Mouse (Mus musculus) thymus, adult 2 months (tissue): Measurements from ENCODE around the gene Ppp1r27. TPM values are rescaled to one million over a fixed set of nuclear protein-coding genes. Genes with fewer than 3 reads are reported as not detected.

ENCODE experiments used
- DNase-seq: peaks from one replicate; pipeline ENCODE4 v3.0.0; 2021
- H3K27ac ChIP-seq: fragments of 200-500 bp; 2 replicates; pipeline ENCODE4 v1.5.1; 2012; ENCODE audit warnings: low read length, control low read depth; ENCODE audit not compliant: control insufficient read depth, insufficient read depth
- H3K27me3 ChIP-seq: fragments of 200-500 bp; 2 replicates; pipeline ENCODE4 v1.6.1; 2012; ENCODE audit warnings: mild to moderate bottlenecking, low read length, moderate library complexity, mixed read lengths; ENCODE audit not compliant: control insufficient read depth, insufficient read depth
- H3K36me3 ChIP-seq: fragments of 200-500 bp; 2 replicates; pipeline ENCODE4 v1.6.1; 2012; ENCODE audit warnings: mild to moderate bottlenecking, low read length, moderate library complexity; ENCODE audit not compliant: control insufficient read depth, insufficient read depth
- H3K4me1 ChIP-seq: fragments of 200-500 bp; replicated peaks from 2 replicates; pipeline ENCODE4 v1.6.1; 2012; ENCODE audit warnings: low read length; ENCODE audit not compliant: control insufficient read depth, insufficient read depth
- H3K4me3 ChIP-seq: fragments of 200-500 bp; 2 replicates; pipeline ENCODE4 v1.5.1; 2012; ENCODE audit warnings: mild to moderate bottlenecking, low read length, control low read depth, moderate library complexity; ENCODE audit not compliant: control insufficient read depth, insufficient read depth
- CTCF ChIP-seq: fragments of 200-500 bp; IDR thresholded peaks from 2 replicates; pipeline ENCODE4 v1.5.1; 2012; ENCODE audit warnings: mild to moderate bottlenecking, control low read depth, low read length, moderate library complexity, borderline replicate concordance; ENCODE audit not compliant: control insufficient read depth, poor library complexity, insufficient read depth; ENCODE audit errors: extremely low read depth
- POLR2A ChIP-seq: fragments of 200-500 bp; IDR thresholded peaks from 2 replicates; pipeline ENCODE4 v1.6.1; 2012; ENCODE audit warnings: mild to moderate bottlenecking, low read length, control low read depth, moderate library complexity; ENCODE audit not compliant: control insufficient read depth, poor library complexity, insufficient read depth; ENCODE audit errors: extremely low read depth
- WGBS: fragments of 180-500 bp; shearing (Covaris S2); methylation state at CpG from one replicate; pipeline ENCODE4 v1.1.7; 2018; 5-methylcytosine and 5-hydroxymethylcytosine counted together
- polyA plus RNA-seq: library from polyadenylated mRNA; depleted of rRNA; stranded (reverse); fragments of >200 nt; gene quantifications from 2 replicates; pipeline ENCODE4 v1.2.3, GENCODE M21; 2012

Ppp1r27 gene
- polyA plus RNA-seq, 1 experiment, result 6.4 TPM

GRCm38 (mm10) chr11:120510375-120511030, 40.4 kb downstream of the Ppp1r27 start:
- Histone ChIP-seq H3K4me3 (peak overlapping the region; percentile 34), H3K36me3 (no peaks in the 10 kb centered on the region), H3K4me1 (peaks cover 20% of the 10 kb centered on the region), H3K27me3 (no peaks in the 10 kb centered on the region), H3K27ac (peak overlapping the region; percentile 90)
- TF ChIP-seq CTCF (no peak), POLR2A (no peak)
- WGBS, result 2% methylated on average over 16 of the region's 16 CpGs
- peak; percentile 33 for DNase-seq

- DNase-seq, result peak; percentile 11
- H3K4me1 ChIP-seq, result peaks cover 20% of the 10 kb centered on the region
- no peak overlapping the region for H3K4me3 ChIP-seq
- WGBS, result 44% methylated on average over 4 of the region's 4 CpGs
- TF ChIP-seq CTCF (no peak), POLR2A (no peak)
- H3K27ac ChIP-seq, result peak overlapping the region; percentile 90
- H3K27me3 ChIP-seq, result no peaks in the 10 kb centered on the region
- H3K36me3 ChIP-seq, result no peaks in the 10 kb centered on the region
Observed at GRCm38 (mm10) chr11:120509940-120510339, 41.0 kb downstream of the Ppp1r27 start.

GRCm38 (mm10) chr11:120508290-120508870, 42.6 kb downstream of the Ppp1r27 start:
- Histone ChIP-seq H3K4me1 (peaks cover 20% of the 10 kb centered on the region), H3K4me3 (no peak overlapping the region), H3K27ac (no peak overlapping the region), H3K36me3 (no peaks in the 10 kb centered on the region), H3K27me3 (no peaks in the 10 kb centered on the region)
- 94% methylated on average over 9 of the region's 9 CpGs for WGBS
- TF ChIP-seq CTCF (no peak), POLR2A (no peak)
- no peak for DNase-seq

GRCm38 (mm10) chr11:120507611-120508289, 43.2 kb downstream of the Ppp1r27 start:
- WGBS, result 88% methylated on average over 13 of the region's 13 CpGs
- H3K27ac ChIP-seq, result no peak overlapping the region
- TF ChIP-seq CTCF, result no peak
- TF ChIP-seq POLR2A, result no peak

GRCm38 (mm10) chr11:120506899-120507298, 44.0 kb downstream of the Ppp1r27 start:
- H3K36me3 ChIP-seq, result no peaks in the 10 kb centered on the region
- DNase-seq, result no peak
- no peak overlapping the region for H3K4me3 ChIP-seq
- H3K27me3 ChIP-seq, result no peaks in the 10 kb centered on the region
- peak; percentile 61; the same call in 1 of the 2 replicates for TF ChIP-seq CTCF
- TF ChIP-seq POLR2A, result no peak
- peaks cover 20% of the 10 kb centered on the region for H3K4me1 ChIP-seq
- 60% methylated on average over 4 of the region's 4 CpGs for WGBS
- H3K27ac ChIP-seq, result no peak overlapping the region

More at GRCm38 (mm10) chr11:120507611-120508289, 43.2 kb downstream of the Ppp1r27 start:
- H3K4me1 ChIP-seq, result peaks cover 20% of the 10 kb centered on the region
- H3K27me3 ChIP-seq, result no peaks in the 10 kb centered on the region
- DNase-seq, result no peak
- no peaks in the 10 kb centered on the region for H3K36me3 ChIP-seq
- H3K4me3 ChIP-seq, result no peak overlapping the region

GRCm38 (mm10) chr11:120505661-120506060, 45.3 kb downstream of the Ppp1r27 start:
- Histone ChIP-seq H3K4me3 (no peak overlapping the region), H3K36me3 (no peaks in the 10 kb centered on the region), H3K27me3 (no peaks in the 10 kb centered on the region), H3K27ac (no peak overlapping the region), H3K4me1 (peaks cover 11% of the 10 kb centered on the region)
- TF ChIP-seq CTCF, result no peak
- TF ChIP-seq POLR2A, result no peak
- 97% methylated on average over 3 of the region's 3 CpGs for WGBS
- DNase-seq, result no peak

- no peak for TF ChIP-seq POLR2A
- no peak overlapping the region for H3K4me3 ChIP-seq
- 74% methylated on average over 4 of the region's 4 CpGs for WGBS
Observed at GRCm38 (mm10) chr11:120501701-120502100, 49.2 kb downstream of the Ppp1r27 start.

More at GRCm38 (mm10) chr11:120501701-120502100, 49.2 kb downstream of the Ppp1r27 start:
- H3K4me1 ChIP-seq, result no peaks in the 10 kb centered on the region
- H3K27ac ChIP-seq, result no peak overlapping the region
- H3K27me3 ChIP-seq, result no peaks in the 10 kb centered on the region
- H3K36me3 ChIP-seq, result no peaks in the 10 kb centered on the region
- DNase-seq, result no peak
